Mouse (Mus musculus): ENCODE results near the gene Kptn.

Kptn gene

DNA sequence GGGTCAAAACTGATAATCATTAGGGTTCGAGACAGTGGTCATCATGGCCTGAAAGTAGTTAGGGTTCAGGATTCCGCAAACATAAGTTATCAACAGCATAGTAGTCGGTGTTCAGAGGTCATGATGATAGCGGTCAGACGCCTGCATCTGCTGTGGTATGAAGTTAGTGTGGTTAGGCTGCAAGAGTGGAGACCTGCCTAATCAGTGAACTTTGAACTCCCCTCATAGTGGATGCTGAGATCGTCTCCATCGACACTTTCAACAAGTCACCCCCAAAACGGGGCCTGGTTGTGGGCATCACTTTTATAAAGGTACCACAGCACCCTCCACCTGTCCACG, 536 bp downstream of the Kptn start:
- no peak for DNase-seq (ENCODE audit: low read depth, low spot score)

DNA sequence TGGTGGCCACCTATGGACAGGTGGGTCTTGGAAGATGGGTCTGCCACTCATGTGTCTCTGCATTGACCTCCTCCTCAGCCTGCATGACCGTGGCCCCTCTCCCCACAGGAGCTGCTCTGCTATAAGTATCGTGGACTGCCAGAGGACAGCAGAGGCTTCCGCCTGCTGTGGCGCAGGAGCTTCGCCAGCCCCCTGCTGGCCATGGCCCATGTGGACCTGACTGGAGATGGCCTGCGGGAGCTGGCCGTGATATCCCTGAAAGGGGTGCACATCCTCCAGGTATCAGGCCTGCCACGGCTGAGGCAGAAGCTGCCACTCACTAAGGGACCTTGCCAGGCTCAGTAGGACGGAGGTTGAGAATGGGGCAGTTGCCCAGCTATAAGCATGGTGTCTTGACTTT, 6.1 kb downstream of the Kptn start:
- DNase-seq (ENCODE audit: low read depth, low spot score) = no peak

GRCm38 (mm10) chr7:16128344-16128743, 8.6 kb downstream of the Kptn start:
- DNase-seq (ENCODE audit: low read depth, low spot score) = no peak

GRCm38 (mm10) chr7:16128899-16129298, 9.2 kb downstream of the Kptn start:
- no peak for DNase-seq (ENCODE audit: low read depth, low spot score)

GRCm38 (mm10) chr7:16129421-16129845, 9.7 kb downstream of the Kptn start, which contains the start of gene Slc8a2:
Gene Slc8a2 (plus strand): TSS chr7:16129826.
- peak; percentile 87 for DNase-seq (ENCODE audit: low read depth, low spot score)

- peak; percentile 88 for DNase-seq (ENCODE audit: low read depth, low spot score)
Measured at GRCm38 (mm10) chr7:16129846-16130691, 10.4 kb downstream of the Kptn start.

GRCm38 (mm10) chr7:16130956-16131634, 11.4 kb downstream of the Kptn start:
- DNase-seq (ENCODE audit: low read depth, low spot score) = no peak

DNA sequence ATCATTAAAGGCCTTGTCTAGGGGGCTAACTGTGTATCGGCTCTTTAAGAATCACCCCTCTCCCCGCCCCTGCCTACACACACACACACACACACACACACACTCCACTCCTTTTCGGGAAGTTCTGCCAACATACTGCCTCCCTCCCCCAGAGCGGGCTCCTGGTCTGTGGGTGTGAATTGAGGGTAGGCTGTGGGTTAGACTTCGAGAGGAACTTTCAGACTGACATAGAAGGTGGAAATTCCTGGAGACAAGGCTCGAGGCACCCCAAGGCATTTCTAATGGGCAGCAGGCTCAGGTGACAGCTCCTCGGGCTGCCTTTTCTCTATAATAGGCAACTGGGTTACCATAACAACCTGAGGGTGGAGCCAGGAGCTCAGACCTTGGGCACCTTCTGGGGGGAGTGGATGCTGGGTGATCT, 12.5 kb downstream of the Kptn start:
- no peak for DNase-seq (ENCODE audit: low read depth, low spot score)

DNA sequence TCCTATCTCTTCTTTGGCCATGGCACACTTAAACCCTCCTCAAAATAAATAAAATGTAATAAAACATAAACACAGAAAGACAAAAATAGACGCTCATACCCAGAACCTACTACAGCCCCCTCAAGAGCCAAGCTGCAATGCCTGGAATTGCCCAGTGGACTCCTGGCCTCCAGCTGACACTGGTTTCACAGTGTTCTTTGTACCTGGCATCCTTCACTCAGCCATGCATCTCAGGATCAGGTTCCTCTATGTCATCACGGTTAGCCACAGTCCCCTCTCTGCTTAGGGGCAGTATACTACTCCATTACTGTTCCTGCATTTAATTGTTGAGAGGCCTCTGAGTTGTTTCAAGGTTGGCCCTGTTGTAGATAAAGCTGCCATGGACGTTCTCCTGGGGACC, 13.2 kb downstream of the Kptn start:
- no peak for DNase-seq (ENCODE audit: low read depth, low spot score)

- no peak for DNase-seq (ENCODE audit: low read depth, low spot score)
Measured at GRCm38 (mm10) chr7:16133691-16134090, 14.0 kb downstream of the Kptn start.

DNA sequence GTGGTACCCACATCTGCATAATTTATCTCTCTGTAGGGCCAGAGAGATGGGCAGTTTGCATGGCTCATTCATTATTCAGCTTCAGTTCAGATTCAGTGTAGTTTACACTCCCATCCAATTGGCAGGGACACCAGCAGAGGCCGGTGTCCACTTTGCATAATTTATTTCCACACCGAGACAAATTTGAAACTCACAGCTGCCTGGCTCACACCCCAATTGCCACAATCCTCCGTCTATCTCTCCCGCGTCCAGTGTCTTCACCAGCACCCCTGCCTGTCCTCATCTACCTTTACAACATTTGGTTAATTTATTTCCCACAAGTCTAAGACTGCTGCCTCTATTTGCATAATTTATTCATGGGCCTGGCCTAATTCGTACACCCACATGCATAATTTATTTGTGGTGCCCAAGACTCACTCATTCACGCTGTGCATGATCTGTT, 15.3 kb downstream of the Kptn start:
- peak; percentile 49 for DNase-seq (ENCODE audit: low read depth, low spot score)

- DNase-seq (ENCODE audit: low read depth, low spot score) = no peak
Measured at GRCm38 (mm10) chr7:16146489-16147410, 27.1 kb downstream of the Kptn start.

- DNase-seq (ENCODE audit: low read depth, low spot score) = peak; percentile 70
Measured at GRCm38 (mm10) chr7:16147643-16148042, 27.9 kb downstream of the Kptn start.

- DNase-seq (ENCODE audit: low read depth, low spot score) = no peak
Measured at GRCm38 (mm10) chr7:16149241-16149640, 29.5 kb downstream of the Kptn start.

DNA sequence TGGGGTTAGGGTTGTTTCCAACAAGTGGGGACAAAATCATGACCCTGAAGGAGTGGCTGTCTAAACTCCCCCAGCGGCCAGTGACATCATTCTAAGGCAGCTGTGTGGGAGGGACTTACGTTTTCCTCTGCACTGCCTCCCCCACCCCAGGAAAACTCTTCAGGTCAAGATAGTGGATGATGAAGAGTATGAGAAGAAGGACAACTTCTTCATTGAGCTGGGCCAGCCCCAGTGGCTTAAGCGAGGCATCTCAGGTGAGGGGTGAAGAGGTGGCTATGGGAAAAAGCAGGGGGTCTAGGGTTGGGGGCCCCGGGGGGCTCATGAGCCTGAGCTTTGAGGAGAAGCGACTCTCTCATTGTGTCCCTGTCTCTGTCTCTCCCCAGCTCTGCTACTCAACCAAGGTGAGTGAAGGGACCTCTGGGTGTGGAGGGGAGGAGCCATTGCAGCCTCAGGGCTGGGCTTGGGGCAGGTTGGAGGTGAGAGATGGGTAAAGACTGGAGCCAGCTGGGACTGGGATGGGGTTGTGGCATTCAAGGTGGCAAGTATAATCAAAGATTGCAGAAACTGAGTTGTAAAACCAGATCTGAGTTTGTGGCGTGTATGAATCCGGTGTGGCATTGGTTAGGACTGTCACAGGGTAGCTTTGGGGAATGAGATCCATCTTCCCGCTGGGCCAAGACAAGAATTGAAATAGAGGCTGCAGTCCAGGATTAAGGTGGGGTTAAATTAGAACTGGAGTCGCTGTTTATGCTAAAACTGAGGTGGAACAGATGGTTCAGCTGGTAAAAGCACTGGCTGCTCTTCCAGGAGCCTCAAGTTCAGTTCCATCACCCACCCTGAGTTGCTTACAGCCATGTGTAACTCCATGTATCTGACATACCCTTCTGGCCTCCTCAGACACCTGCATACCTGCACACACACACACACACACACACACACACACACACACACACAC, 30.8 kb downstream of the Kptn start:
- DNase-seq (ENCODE audit: low read depth, low spot score) = no peak

GRCm38 (mm10) chr7:16153522-16153921, 33.8 kb downstream of the Kptn start:
- DNase-seq (ENCODE audit: low read depth, low spot score) = peak; percentile 76

DNA sequence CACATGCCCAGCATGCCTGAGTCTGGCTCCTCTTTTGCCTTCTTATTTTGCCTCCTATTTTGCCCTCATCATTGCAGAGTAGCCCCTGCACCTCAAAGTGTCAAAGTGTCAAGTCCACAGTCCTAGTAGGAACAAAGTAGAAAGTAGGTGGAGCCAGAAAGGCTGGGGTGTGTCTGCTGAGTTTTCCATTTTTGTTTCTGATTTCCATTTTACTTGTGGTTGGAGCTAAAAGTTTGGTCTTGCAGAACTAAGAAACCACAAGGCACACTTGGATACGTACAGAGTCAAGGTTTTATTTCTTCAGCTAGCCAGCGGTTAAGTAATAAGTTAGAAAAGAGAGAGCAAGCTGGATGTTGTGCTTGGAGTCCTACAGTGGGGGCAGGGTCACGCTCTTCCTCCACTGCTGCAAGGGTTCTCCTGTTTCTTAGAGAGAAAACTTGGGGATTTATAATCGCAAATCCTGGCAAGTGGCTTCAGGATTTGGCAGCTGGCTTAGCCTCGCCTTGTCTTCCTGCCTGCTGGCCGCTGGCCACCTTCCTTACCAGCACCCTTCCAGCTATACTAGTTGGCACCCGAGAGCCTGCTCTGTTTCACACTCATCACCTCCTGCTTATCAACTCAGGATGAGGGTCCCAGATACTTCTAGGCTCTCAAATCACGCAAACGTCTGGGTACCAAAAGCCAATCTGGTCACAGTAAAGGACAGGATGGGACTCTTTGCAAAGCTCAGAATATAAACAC, 35.6 kb downstream of the Kptn start:
- DNase-seq (ENCODE audit: low read depth, low spot score) = no peak

DNA sequence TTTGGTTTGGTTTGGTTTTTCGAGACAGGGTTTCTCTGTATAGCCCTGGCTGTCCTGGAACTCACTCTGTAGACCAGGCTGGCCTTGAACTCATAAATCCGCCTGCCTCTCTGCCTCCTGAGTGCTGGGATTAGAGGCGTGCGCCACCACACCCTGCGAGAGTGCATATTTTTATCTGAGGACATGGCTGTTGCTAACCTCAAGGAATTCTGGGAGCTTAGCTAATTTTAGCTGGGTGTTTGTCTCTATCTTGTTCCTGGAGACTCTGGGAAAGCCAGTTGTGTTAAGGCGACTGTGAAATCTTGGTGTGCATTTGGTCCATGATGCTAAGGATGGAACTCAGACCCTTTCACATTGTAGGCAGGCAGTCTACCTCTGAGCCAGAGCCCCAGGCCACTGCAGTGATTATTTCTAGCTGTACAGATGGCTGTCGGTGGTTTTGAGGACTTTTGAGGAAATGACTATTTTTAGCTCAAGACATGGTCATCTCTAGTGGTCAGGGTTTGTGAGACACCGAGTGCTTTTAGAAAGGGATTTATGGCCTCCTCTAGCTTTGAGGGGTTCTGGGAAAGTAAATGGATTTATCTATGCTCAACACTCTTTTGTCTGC, 36.5 kb downstream of the Kptn start:
- DNase-seq (ENCODE audit: low read depth, low spot score) = no peak

DNA sequence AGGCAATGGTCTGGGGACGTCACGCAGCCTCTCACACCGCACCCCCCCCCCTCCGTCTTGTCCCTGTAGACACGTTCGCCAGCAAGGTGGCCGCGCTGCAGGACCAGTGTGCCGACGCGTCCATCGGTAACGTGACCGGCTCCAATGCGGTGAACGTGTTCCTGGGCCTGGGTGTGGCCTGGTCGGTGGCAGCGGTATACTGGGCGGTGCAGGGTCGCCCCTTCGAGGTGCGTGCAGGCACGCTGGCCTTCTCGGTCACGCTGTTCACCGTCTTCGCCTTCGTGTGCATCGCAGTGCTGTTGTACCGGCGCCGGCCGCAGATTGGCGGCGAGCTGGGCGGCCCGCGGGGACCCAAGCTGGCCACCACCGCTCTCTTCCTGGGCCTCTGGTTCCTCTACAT, 39.0 kb downstream of the Kptn start:
- no peak for DNase-seq (ENCODE audit: low read depth, low spot score)

DNA sequence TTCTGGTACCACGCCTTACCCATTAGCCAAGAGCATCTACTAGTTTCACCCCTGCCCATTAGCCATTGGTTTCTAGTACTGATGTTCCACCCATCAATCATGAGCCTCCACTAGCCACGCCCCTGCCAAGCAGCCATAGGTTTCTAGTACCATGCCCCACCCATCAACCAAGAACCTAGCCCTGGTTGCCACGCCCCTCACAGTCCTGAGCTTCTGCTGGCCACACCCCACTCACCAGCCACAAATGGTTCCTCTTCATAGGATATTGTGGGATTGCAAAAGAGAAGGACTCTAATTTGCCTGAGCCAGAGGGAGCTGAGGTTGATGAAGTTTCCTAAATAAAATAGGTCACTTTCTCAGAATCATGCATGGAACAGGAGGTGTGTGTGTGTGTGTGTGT, 41.0 kb downstream of the Kptn start:
- DNase-seq (ENCODE audit: low read depth, low spot score) = no peak
